Mouse (Mus musculus) liver, embryonic 16.5 days (tissue): ENCODE measurements around the gene Mipep. TPM values are rescaled to one million over a fixed set of nuclear protein-coding genes. Genes with fewer than 3 reads are reported as not detected.

Experiments
- ATAC-seq: fragments of 200-750 bp; cut with Nextera tagmentation; 2 replicates; pipeline ENCODE4 v1.8.0; 2017; ENCODE audit warnings: low read depth, mild to moderate bottlenecking, moderate number of reproducible peaks, moderate library complexity
- H3K27ac ChIP-seq: fragments of 300-500 bp; sonication (generic); 2 replicates; pipeline ENCODE4 v1.5.1; 2014; ENCODE audit warnings: mild to moderate bottlenecking, low read length
- H3K27me3 ChIP-seq: fragments of 300-500 bp; sonication (generic); 2 replicates; pipeline ENCODE4 v1.6.1; 2014; ENCODE audit warnings: low read depth, low read length, mixed read lengths; ENCODE audit not compliant: control insufficient read depth, insufficient read depth
- H3K36me3 ChIP-seq: fragments of 300-500 bp; sonication (generic); 2 replicates; pipeline ENCODE4 v1.6.1; 2014; ENCODE audit warnings: mild to moderate bottlenecking; ENCODE audit not compliant: control insufficient read depth, insufficient read depth
- H3K4me1 ChIP-seq: fragments of 300-500 bp; sonication (generic); 2 replicates; pipeline ENCODE4 v1.6.1; 2014; ENCODE audit warnings: low read depth, low read length, mixed read lengths; ENCODE audit not compliant: control insufficient read depth
- H3K4me2 ChIP-seq: fragments of 300-500 bp; sonication (generic); 2 replicates; pipeline ENCODE4 v1.6.1; 2014; ENCODE audit warnings: low read depth, low read length, mixed read lengths
- H3K4me3 ChIP-seq: fragments of 300-500 bp; sonication (generic); 2 replicates; pipeline ENCODE4 v1.5.1; 2014; ENCODE audit warnings: low read depth, mild to moderate bottlenecking, low read length
- H3K9ac ChIP-seq: fragments of 300-500 bp; sonication (generic); 2 replicates; pipeline ENCODE4 v1.6.1; 2014; ENCODE audit warnings: low read depth, low read length
- H3K9me3 ChIP-seq: fragments of 300-500 bp; sonication (generic); replicated peaks from 2 replicates; pipeline ENCODE4 v1.6.1; 2016; ENCODE audit warnings: low read length; ENCODE audit not compliant: control insufficient read depth
- WGBS: fragments of 180-500 bp; shearing (Covaris S2); extraction: QIAGEN DNeasy Blood & Tissue Kit; methylation state at CpG from one replicate; pipeline ENCODE4 v1.1.7; 2014; ENCODE audit not compliant: insufficient replicate concordance; 5-methylcytosine and 5-hydroxymethylcytosine counted together
- polyA plus RNA-seq: library from polyadenylated mRNA; unstranded; fragments of >200 nt; fragmentation: Nextera tagmentation; extraction: Ambion mirVana; gene quantifications from 2 replicates; pipeline ENCODE4 v1.2.1, GENCODE M21; 2015

Gene Mipep
- polyA plus RNA-seq, 1 experiment from 2014 or later, result 9.8 TPM

DNA sequence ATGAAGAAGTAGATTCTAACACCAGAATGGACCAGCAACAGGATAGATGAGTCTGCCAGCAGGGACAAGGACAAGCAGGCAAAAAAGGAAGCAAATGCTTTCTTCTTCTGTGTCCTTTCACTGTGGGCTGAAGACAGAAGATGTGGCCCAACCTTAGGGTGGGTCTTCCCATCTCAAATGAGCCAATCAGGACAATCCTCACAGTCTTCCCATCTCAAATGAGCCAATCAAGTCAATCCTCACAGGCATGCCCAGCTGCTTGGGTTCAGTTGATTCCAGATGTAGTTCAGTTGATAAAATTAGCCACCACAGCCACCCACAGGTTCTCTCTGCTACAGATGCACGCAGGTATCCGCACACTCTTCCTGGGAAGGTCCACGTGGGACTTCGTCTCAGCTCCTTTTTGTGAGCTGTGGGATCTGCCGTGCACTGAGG is 6.9 kb upstream of the Mipep start:
- Histone ChIP-seq H3K4me3 (no peak overlapping the region), H3K27me3 (no peaks in the 10 kb centered on the region), H3K9ac (no peak overlapping the region), H3K27ac (no peak overlapping the region), H3K36me3 (no peaks in the 10 kb centered on the region), H3K4me2 (no peak overlapping the region), H3K4me1 (no peaks in the 10 kb centered on the region), H3K9me3 (no peaks in the 10 kb centered on the region)
- 0 out of 2 replicates have a peak, but pooled peaks have one; percentile 48 for ATAC-seq
- 61% methylated on average over 5 of the region's 5 CpGs for WGBS

GRCm38 (mm10) chr14:60779198-60779597 is 5.2 kb upstream of the Mipep start:
- H3K4me3 ChIP-seq, result no peak overlapping the region
- H3K4me2 ChIP-seq, result no peak overlapping the region
- no peaks in the 10 kb centered on the region for H3K9me3 ChIP-seq
- no peaks in the 10 kb centered on the region; the same call in 1 of the 2 replicates for H3K4me1 ChIP-seq
- ATAC-seq, result no peak
- H3K36me3 ChIP-seq, result no peaks in the 10 kb centered on the region
- 70% methylated on average over 7 of the region's 7 CpGs for WGBS
- no peak overlapping the region for H3K27ac ChIP-seq
- no peaks in the 10 kb centered on the region for H3K27me3 ChIP-seq
- H3K9ac ChIP-seq, result no peak overlapping the region

DNA sequence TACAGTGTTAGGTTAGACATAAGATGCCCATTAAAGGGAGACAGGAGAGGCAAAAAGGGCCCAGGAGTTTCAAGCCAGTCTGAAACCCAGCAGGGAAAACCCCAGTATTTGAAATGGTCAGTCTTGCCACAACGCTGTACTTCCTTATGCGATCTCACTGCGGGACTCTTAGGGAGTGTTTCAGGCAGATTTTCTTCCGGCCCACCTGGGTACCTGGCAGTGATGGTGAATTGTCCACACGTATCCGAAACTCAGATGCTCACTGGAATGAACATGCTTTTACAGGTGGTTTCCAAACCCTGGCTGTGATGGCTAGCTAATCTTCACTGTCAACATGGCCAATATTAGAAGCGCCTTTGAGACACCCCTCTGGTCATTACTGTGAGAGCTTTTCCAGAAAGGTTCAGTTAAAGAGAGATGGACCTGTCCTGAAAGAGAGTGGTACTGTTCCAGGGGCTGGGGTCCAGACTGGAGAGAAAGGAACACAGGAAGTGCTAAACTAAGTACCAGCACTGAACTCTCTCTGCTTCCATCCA is 2.2 kb upstream of the Mipep start:
- no peak overlapping the region for H3K9ac ChIP-seq
- 41% methylated on average over 7 of the region's 7 CpGs for WGBS
- H3K27me3 ChIP-seq, result no peaks in the 10 kb centered on the region
- no peak overlapping the region for H3K4me3 ChIP-seq
- H3K4me2 ChIP-seq, result no peak overlapping the region
- H3K4me1 ChIP-seq, result peaks cover 3% of the 10 kb centered on the region; the same call in 1 of the 2 replicates
- H3K36me3 ChIP-seq, result no peaks in the 10 kb centered on the region
- H3K27ac ChIP-seq, result no peak overlapping the region
- no peaks in the 10 kb centered on the region for H3K9me3 ChIP-seq
- no peak for ATAC-seq

DNA sequence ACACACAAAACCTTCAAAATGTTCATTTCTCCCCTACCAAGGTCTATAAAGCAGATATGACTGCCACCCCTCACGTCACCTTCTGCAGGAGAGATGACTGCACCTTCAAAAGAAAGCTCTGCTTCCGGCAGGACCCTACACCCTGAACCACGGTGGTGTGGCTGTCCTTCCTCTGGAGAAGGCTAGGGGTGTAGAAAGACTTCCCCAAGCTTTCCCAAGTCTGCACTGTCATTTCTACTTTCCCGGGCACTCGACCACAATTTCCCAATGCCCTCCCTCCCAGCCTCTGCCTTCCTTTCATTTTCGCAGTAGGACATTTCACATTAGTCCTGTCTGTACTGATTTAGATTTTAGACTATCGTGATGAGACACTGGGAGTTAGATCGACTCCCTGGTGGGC is 1.2 kb upstream of the Mipep start:
- H3K9me3 ChIP-seq, result no peaks in the 10 kb centered on the region
- no peaks in the 10 kb centered on the region for H3K36me3 ChIP-seq
- H3K4me1 ChIP-seq, result peaks cover 3% of the 10 kb centered on the region; the same call in 1 of the 2 replicates
- WGBS, result 18% methylated on average over 8 of the region's 8 CpGs
- no peaks in the 10 kb centered on the region for H3K27me3 ChIP-seq
- H3K27ac ChIP-seq, result no peak overlapping the region
- H3K4me3 ChIP-seq, result no peak overlapping the region
- ATAC-seq, result no peak
- peak overlapping the region; percentile 35; the same call in 1 of the 2 replicates for H3K4me2 ChIP-seq
- no peak overlapping the region for H3K9ac ChIP-seq

GRCm38 (mm10) chr14:60790103-60790502 is 5.7 kb downstream of the Mipep start:
- no peak for ATAC-seq
- Histone ChIP-seq H3K27me3 (no peaks in the 10 kb centered on the region), H3K9me3 (no peaks in the 10 kb centered on the region), H3K36me3 (peaks cover 2% of the 10 kb centered on the region; the same call in 1 of the 2 replicates), H3K9ac (no peak overlapping the region), H3K4me3 (no peak overlapping the region), H3K4me1 (peaks cover 1% of the 10 kb centered on the region; the same call in 1 of the 2 replicates), H3K27ac (no peak overlapping the region), H3K4me2 (no peak overlapping the region)
- WGBS, result 43% methylated on average over 3 of the region's 3 CpGs

DNA sequence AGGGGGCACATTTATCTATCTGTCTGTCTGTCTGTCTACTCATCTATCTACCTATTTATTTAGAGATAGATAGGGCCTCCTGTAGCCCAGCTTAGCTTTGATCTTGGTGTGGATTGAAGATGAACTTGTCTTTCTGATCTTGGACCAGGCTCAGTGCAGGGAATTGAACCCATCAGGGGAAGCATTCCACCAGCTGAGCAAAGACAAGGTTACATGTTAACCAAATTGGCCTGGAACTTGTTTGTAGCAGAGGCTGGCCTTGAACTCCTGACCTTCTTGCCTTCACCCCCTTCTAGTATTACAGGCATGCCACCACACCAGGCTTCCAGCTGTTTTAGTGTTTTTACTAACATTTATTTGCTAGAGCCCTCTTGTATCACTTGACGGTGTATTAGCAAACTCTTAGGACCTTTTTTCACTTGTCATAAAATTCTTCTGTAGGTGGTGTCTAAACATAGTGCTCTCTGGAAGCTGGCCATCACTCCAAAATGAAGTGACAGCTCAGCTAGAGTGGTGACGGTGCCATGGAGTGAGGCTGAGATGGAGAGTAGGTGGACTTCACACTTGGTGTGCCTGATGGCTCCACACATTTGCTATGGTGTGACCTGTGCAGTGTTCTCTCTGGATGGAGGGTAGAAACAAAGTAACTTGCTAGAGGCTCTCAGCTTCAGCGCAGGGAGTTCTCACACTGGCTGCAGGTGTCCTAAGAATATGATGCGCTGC is 12.4 kb downstream of the Mipep start:
- H3K4me2 ChIP-seq, result no peak overlapping the region

DNA sequence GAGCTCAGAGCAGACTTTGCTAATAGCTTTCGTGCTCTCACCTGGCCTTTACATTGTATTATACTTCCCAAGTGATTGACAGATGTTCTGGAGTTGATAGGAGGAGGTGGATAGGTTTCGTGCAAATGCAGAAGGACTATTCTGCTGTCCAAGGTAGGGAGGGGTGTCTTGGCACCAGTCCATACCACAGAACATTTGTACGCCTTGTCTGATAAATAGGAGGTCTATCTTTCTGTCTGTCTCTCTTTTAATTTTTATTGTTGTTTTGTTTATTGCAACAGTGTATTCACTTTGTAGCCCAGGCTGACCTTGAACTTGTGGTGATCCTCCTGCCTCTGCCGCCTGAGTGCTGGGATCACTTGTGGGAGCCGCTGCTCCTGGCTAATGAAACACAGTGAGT is 13.2 kb downstream of the Mipep start:
- H3K9me3 ChIP-seq, result no peaks in the 10 kb centered on the region
- no peaks in the 10 kb centered on the region for H3K36me3 ChIP-seq
- WGBS, result 61% methylated on average over 5 of the region's 5 CpGs

More for the DNA sequence above, 12.4 kb downstream of the Mipep start:
- Histone ChIP-seq H3K9me3 (no peaks in the 10 kb centered on the region), H3K27ac (no peak overlapping the region), H3K27me3 (no peaks in the 10 kb centered on the region), H3K9ac (no peak overlapping the region), H3K4me3 (no peak overlapping the region), H3K4me1 (no peaks in the 10 kb centered on the region), H3K36me3 (no peaks in the 10 kb centered on the region)
- ATAC-seq, result peak; percentile 67
- WGBS, result 72% methylated on average over 4 of the region's 4 CpGs

DNA sequence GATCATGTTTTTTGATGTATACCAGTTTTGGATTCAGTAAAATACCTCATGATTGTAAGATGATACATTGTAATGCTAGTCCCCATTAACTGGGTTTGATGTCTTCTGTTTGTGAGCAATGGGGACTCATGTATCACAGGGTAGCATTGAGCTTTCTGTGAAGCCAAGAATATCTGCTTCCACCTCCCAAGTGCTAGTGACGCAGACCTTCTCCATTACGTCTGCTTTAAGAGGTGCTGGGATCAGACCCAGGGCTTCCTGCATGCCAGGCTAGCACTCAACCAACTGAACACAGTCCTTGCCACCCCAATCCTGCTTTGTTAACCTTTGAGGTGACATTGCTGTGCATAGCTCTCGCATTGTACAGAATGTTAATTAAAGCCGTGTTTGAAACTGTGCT is 14.3 kb downstream of the Mipep start:
- Histone ChIP-seq H3K36me3 (no peaks in the 10 kb centered on the region), H3K27me3 (no peaks in the 10 kb centered on the region), H3K9me3 (no peaks in the 10 kb centered on the region), H3K27ac (no peak overlapping the region), H3K4me2 (no peak overlapping the region), H3K4me3 (no peak overlapping the region), H3K9ac (no peak overlapping the region), H3K4me1 (no peaks in the 10 kb centered on the region)
- 85% methylated on average over 4 of the region's 4 CpGs for WGBS
- no peak for ATAC-seq

More for the DNA sequence above, 13.2 kb downstream of the Mipep start:
- no peak overlapping the region for H3K4me2 ChIP-seq
- no peak overlapping the region for H3K27ac ChIP-seq
- H3K4me3 ChIP-seq, result no peak overlapping the region
- no peak for ATAC-seq
- no peaks in the 10 kb centered on the region for H3K4me1 ChIP-seq
- no peaks in the 10 kb centered on the region for H3K27me3 ChIP-seq
- no peak overlapping the region for H3K9ac ChIP-seq
